Mouse (Mus musculus): Measurements from ENCODE around the gene Irak2.
"Not testable (repeated sequence)": the region's sequence is repeated elsewhere in the genome, so short reads cannot be mapped to it uniquely, and the experiment has no call there.

Gene Irak2

GRCm38 (mm10) chr6:113668287-113669154 lies 30.3 kb downstream of the Irak2 start:
- peak; percentile 65 for DNase-seq

DNA sequence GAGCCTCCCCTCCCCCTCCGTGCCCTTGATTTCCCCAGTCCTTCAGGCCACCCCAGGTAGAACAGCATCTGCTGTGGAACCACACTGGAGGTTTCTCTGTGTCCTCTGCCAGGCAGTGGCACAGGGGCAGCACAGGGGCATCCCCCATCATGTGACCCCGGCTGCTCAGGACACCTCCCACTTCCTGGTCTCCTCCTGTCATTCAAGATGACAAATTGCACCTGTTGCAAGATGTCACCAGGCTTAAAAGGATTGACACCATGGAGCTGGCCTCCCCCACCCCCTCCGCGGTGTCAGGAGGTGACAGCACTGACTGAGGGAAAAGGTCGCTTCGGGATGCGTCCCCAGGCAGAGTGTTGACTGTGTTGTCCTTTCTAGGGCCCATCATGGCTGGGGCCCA lies 31.6 kb downstream of the Irak2 start:
- peak; percentile 69 for DNase-seq

GRCm38 (mm10) chr6:113672029-113672428 lies 33.8 kb downstream of the Irak2 start:
- not testable (repeated sequence) for DNase-seq

- no peak for DNase-seq
Measured at GRCm38 (mm10) chr6:113672989-113673388, 34.7 kb downstream of the Irak2 start.

DNA sequence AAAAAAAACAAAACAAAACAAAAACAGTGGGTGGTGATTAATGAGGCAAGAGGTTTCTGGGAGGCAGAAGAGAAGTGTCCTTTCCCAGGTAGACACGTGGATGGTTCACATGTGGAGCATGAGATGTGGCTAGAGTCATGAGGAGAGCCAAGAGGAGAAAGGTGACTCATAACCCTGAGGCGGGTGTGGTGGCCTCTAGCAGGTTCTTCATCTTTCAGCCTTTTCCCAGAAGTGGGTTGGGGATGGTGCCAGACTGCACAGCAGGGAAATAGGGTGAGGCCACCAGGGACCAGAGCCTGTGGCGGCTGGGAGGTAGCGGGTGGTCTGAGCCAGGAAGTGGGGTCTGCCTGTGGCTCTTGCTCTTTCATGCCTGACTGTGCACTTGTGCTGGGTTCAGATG lies 37.0 kb downstream of the Irak2 start:
- no peak for DNase-seq

- no peak for DNase-seq
Measured at GRCm38 (mm10) chr6:113675991-113676390, 37.7 kb downstream of the Irak2 start.

GRCm38 (mm10) chr6:113677070-113677734 lies 38.9 kb downstream of the Irak2 start:
- DNase-seq = no peak

GRCm38 (mm10) chr6:113678246-113679012 lies 40.2 kb downstream of the Irak2 start:
- DNase-seq = no peak

GRCm38 (mm10) chr6:113679993-113680566 lies 41.8 kb downstream of the Irak2 start:
- no peak for DNase-seq

DNA sequence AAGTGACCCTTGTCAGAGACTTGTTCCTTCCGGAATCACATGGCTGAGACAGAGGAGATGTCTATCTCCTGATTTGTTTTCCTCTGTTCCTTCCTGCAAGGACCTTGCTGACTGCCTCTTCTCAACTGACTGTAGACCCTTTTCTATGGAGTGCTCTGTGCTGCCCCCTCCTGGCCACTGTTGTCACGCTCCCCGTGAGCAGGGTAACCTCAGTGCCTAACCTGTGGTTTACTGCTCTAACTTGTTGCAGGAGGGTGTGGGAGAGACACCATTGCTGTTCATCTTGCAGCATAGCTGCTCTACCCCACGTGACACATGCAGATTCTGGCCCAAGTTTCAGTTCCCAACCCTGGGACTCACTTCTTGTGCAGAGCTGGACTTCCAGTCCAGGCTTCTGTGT lies 43.0 kb downstream of the Irak2 start:
- DNase-seq = peak; percentile 98

DNA sequence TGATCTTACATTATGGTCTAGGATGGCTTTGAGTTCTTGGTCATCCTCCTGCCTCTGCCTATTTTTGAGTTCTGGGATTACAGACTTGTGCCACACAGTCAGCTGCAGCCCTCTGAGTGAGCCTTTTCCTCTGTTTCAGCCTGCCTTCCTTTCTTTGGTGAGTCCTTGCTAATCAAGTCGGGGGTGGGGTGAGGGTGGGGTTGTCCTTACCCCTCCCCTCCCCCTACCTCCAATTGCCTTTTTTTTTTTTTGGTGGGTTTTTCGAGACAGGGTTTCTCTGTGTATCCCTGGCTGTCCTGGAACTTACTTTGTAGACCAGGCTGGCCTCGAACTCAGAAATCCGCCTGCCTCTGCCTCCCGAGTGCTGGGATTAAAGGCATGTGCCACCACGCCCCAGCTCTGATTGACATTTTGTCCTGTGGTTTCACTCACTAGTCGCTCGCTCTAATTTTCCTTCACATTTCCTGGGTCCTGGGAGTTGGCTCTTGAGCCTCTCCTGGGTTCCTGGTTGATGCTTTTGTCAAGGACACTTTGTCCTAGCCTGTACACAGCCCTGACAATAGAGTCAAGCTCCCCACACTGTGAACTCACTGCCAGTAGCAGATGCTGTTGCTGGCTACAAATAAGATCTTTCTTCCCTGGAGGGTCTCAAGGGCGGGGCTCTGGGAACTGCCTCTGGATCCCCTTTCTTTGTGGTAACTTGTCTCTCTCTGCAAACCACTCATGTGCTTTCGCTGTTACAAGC lies 45.0 kb downstream of the Irak2 start:
- DNase-seq = no peak

DNA sequence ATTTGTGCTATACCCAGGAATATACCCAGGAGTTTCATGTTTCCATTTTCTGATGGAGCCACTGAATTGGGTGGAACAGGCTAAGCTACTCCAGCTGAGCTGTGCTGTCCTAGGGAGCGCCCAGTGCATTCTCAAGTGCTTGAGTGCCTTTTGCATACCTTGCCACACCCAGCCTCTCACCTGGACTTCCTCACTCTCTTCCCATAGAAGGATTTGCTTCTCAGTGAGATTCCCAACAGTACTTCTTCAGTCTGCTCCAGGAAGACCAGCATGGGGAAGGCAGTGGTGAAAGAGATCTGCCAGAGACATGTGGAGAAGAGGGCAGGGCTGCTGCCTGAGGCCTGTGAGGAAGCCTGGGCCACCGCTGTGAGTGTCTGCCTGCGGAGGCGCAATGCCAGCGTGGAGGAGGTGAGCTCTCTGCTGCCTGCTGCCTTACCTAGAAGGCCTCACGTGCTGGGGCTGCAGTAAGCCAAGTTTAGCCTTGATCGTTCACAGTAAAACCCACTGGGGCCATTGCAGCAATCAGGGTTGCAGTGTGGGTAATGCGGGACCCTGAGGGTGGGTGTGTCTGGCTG lies 48.4 kb downstream of the Irak2 start:
- peak; percentile 30 for DNase-seq

- no peak for DNase-seq
Measured at GRCm38 (mm10) chr6:113690008-113690399, 51.7 kb downstream of the Irak2 start.

DNA sequence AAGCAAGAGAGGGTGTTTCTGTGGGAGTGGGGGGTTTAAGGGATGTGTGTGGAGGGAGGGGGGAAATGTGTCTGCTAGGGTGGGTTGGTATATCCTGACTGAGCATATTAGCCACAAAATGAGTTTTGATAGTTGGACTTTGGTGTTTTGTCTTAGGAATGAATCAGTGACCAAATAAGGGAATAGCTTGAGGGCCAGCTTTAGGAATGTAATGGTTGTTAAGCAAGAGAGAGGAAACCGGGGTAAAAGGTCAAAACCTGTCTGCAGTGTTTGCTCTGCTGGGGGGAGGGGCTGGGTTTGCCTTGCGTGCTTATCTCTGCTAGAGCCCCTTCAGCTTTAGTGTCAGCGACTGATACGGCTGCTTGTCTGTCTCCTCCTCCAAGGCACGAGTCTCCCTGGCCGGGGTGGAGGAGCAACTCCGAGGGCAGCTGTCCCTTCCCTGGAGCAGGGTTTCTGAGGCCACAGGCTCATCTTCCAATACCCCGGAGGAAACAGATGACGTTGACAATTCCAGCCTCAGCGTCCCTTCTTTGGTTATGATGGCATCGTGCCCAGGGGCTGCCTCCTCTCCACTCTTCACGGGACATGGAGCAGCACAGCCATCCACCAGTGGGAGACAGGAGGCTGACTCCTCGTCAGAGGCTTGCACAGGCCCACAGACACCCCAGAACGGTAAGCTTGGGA lies 52.3 kb downstream of the Irak2 start:
- peak; percentile 57 for DNase-seq

DNA sequence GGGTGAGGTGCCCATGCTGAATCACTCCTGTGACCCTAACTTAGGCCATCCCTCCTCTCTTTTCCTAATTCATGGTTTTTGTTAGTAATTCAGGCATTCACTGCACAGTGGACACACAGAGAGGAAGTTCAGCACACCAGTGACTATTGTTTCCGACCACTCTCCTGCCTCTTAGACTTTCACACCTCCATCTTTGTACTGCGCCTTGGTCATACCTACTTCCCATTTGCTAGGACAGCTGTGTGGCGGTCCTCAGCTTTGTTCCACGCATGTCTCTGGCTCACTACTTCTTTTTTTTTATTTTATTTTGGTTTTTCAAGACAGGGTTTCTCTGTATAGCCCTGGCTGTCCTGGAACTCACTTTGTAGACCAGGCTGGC lies 52.8 kb downstream of the Irak2 start:
- DNase-seq = no peak

GRCm38 (mm10) chr6:113692661-113693133 lies 54.4 kb downstream of the Irak2 start:
- DNase-seq = no peak

- DNase-seq = no peak
Measured at GRCm38 (mm10) chr6:113693377-113693776, 55.1 kb downstream of the Irak2 start.

GRCm38 (mm10) chr6:113695203-113695602 lies 56.9 kb downstream of the Irak2 start:
- no peak for DNase-seq

DNA sequence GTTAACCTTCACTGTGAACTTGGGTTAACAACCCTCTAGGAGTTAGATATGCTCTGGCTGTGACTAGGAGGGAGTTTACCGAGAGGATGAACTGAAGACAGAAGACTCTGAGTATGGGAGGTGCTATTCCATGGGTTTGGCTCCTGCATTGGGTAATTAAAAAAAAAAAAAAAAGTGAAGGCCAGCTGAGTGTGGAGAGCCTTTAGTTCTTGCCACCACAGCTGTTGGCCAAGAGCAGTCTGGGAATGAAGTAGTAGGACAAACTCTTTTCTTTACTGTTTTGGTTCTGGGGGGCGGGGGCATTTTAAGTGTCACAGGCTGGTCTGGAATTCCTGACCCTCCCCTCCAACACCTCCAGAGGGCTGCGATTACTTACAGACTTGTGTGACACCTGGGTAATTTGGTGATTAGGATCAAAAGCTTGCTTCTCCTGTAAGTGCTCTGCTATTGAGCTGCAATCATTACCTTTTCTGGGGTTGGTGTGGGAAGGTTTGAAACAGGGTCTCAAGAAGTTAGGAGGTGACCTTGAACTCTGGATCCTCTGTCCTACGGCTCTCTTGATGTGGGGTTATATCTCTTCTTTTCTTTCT lies 57.6 kb downstream of the Irak2 start:
- no peak for DNase-seq

GRCm38 (mm10) chr6:113696582-113697221 lies 58.4 kb downstream of the Irak2 start, which contains the start of gene Tatdn2:
TSS of gene Tatdn2 (plus strand) at chr6:113697050.
- DNase-seq = peak; percentile 94
